Mouse (Mus musculus) embryonic fibroblast, embryonic 13.5 days (primary cell): Measurements from ENCODE around the gene Atp8b2.

ENCODE experiments used
- CTCF ChIP-seq: IDR thresholded peaks from 2 replicates; pipeline ENCODE4 v1.5.1; 2011; ENCODE audit warnings: mild to moderate bottlenecking, control low read depth, low read length, moderate library complexity, borderline replicate concordance; ENCODE audit not compliant: insufficient read depth
- POLR2A ChIP-seq: IDR thresholded peaks from 2 replicates; pipeline ENCODE4 v1.6.1; 2011; ENCODE audit warnings: low read depth, mild to moderate bottlenecking, control low read depth, low read length, moderate library complexity

DNA sequence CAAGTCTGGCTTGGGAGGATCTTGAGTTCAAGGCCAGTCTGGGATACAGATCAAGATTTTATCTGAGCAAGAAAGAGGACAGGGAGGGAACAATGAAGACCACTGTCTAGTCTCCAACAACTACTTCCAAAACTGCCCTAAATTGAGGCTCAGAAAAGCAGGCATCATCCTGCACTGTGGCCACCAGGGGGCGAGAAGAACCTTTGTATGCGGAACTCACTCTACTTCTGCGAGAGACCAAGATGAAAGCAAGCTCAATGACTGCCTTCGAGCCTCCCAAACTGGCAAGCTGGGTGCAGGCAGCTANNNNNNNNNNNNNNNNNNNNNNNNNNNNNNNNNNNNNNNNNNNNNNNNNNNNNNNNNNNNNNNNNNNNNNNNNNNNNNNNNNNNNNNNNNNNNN, 9.9 kb downstream of the Atp8b2 start:
- TF ChIP-seq POLR2A: no peak
- peak; percentile 81; the same call in 1 of the 2 replicates for TF ChIP-seq CTCF
